Mouse (Mus musculus) liver, embryonic 11.5 days (tissue): ENCODE measurements around the gene Gpatch2. TPM values are rescaled to one million over a fixed set of nuclear protein-coding genes. Genes with fewer than 3 reads are reported as not detected.

Experiments used
- ATAC-seq: fragments of 200-750 bp; cut with Nextera tagmentation; replicated peaks from 2 replicates; pipeline ENCODE4 v1.8.0; 2017; ENCODE audit warnings: moderate number of reproducible peaks, mild to moderate bottlenecking, moderate TSS enrichment, moderate library complexity; ENCODE audit not compliant: low FRiP score
- DNase-seq: peaks from one replicate; pipeline ENCODE4 v3.0.0-alpha.2; 2017; ENCODE audit warnings: low spot score
- H3K27ac ChIP-seq: fragments of 300-500 bp; sonication (generic); 2 replicates; pipeline ENCODE4 v1.5.1; 2014; ENCODE audit warnings: mild to moderate bottlenecking, low read depth, low read length, control low read depth
- H3K27me3 ChIP-seq: fragments of 300-500 bp; sonication (generic); replicated peaks from 2 replicates; pipeline ENCODE4 v1.6.1; 2014; ENCODE audit warnings: low read length, mixed read lengths; ENCODE audit not compliant: control insufficient read depth, insufficient read depth
- H3K36me3 ChIP-seq: fragments of 300-500 bp; sonication (generic); 2 replicates; pipeline ENCODE4 v1.6.1; 2014; ENCODE audit warnings: mild to moderate bottlenecking, low read length, moderate library complexity, mixed read lengths; ENCODE audit not compliant: control insufficient read depth, insufficient read depth
- H3K4me1 ChIP-seq: fragments of 300-500 bp; sonication (generic); replicated peaks from 2 replicates; pipeline ENCODE4 v1.6.1; 2014; ENCODE audit warnings: low read length, mixed read lengths; ENCODE audit not compliant: control insufficient read depth, insufficient read depth
- H3K4me2 ChIP-seq: fragments of 300-500 bp; sonication (generic); 2 replicates; pipeline ENCODE4 v1.6.1; 2014; ENCODE audit warnings: mild to moderate bottlenecking, control low read depth, moderate library complexity
- H3K4me3 ChIP-seq: fragments of 300-500 bp; sonication (generic); 2 replicates; pipeline ENCODE4 v1.5.1; 2014; ENCODE audit warnings: low read depth, low read length, control low read depth
- H3K9ac ChIP-seq: fragments of 300-500 bp; sonication (generic); 2 replicates; pipeline ENCODE4 v1.6.1; 2014; ENCODE audit warnings: low read depth, low read length, control low read depth
- H3K9me3 ChIP-seq: fragments of 300-500 bp; sonication (generic); 2 replicates; pipeline ENCODE4 v1.6.1; 2016; ENCODE audit warnings: low read length, inconsistent platforms, mixed read lengths; ENCODE audit not compliant: control insufficient read depth
- WGBS: fragments of 180-500 bp; shearing (Covaris S2); extraction: QIAGEN DNeasy Blood & Tissue Kit; methylation state at CpG from one replicate; pipeline ENCODE4 v1.1.7; 2014; 5-methylcytosine and 5-hydroxymethylcytosine counted together
- polyA plus RNA-seq: library from polyadenylated mRNA; unstranded; fragments of >200 nt; fragmentation: Nextera tagmentation; extraction: Ambion mirVana; gene quantifications from 2 replicates; pipeline ENCODE4 v1.2.1, GENCODE M21; 2014

Gene Gpatch2
- polyA plus RNA-seq, 1 experiment from 2014 or later, result 15.2 TPM

DNA sequence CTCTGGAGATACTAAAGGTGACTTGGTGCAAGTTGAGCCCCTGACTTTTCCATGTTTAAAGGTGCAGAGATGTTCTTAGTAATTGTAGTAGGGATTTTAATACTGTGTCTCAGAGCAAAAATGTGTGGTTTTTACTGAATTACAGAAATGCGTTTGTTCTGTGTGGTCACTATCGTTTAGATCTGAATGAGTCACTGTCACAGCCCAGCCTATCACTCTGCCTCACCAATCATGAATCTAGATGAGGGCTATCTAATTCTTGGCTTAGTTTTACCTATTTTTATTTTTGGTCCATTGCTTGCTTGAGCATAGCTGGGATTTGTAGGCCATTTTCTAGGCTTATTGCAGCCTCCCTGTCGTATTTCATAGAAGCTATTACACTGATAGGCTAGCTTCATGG lies 19.9 kb downstream of the Gpatch2 start:
- Histone ChIP-seq H3K9ac (no peak overlapping the region), H3K27ac (no peak overlapping the region), H3K4me1 (no peaks in the 10 kb centered on the region), H3K27me3 (no peaks in the 10 kb centered on the region), H3K4me2 (no peak overlapping the region), H3K36me3 (peaks cover 8% of the 10 kb centered on the region; the same call in 1 of the 2 replicates), H3K4me3 (no peak overlapping the region), H3K9me3 (no peaks in the 10 kb centered on the region)
- ATAC-seq (no peak), DNase-seq (no peak)
- WGBS, result 90% methylated on average over 3 of the region's 3 CpGs

DNA sequence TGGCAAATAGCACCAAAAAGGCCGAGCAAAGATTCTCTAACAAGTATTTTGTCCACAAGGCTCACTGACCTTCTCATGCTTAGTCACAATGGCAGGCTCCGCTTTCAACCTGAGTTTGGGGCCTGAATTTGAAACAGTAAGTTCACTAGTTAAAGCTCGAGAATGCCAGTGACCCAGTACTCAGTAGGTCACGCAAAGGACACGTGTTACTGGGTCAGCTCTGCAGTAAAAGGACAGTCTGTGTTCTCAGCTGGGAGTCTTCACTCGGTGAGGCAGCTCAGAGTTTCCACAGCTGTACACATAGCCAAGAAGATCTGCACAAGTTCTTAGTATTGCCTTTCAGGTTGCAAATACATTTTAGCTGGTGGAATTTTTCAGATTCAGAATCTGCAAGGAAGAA lies 21.0 kb downstream of the Gpatch2 start:
- no peaks in the 10 kb centered on the region for H3K27me3 ChIP-seq
- no peaks in the 10 kb centered on the region for H3K9me3 ChIP-seq
- no peak overlapping the region for H3K27ac ChIP-seq
- DNase-seq, result no peak
- H3K4me1 ChIP-seq, result no peaks in the 10 kb centered on the region
- no peak overlapping the region for H3K9ac ChIP-seq
- H3K4me3 ChIP-seq, result no peak overlapping the region
- H3K36me3 ChIP-seq, result peaks cover 8% of the 10 kb centered on the region; the same call in 1 of the 2 replicates
- WGBS, result 82% methylated on average over 6 of the region's 6 CpGs
- H3K4me2 ChIP-seq, result no peak overlapping the region
- ATAC-seq, result no peak

DNA sequence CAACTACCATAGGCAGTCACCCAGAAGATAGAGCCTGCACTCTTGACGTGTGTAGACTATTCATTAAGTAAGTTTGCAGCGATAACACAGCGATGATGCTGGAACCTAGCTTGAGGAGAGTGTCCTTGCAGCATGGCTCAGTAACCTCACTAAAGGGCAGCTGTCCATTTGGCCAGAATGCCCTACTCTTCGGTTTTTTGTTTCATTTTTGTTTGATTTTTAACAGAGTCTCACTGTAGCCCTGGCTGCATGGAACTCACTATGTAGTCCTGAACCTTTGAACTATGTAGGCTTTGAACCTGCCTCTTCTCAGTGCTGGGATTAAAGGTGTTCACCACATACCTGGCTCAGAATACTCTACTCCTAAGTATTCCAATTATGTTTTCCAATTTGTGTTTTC lies 22.8 kb downstream of the Gpatch2 start:
- DNase-seq (no peak), ATAC-seq (no peak)
- H3K9me3 ChIP-seq, result no peaks in the 10 kb centered on the region
- H3K36me3 ChIP-seq, result peaks cover 6% of the 10 kb centered on the region; the same call in 1 of the 2 replicates
- no peak overlapping the region for H3K27ac ChIP-seq
- WGBS, result 90% methylated on average over 4 of the region's 4 CpGs
- H3K4me3 ChIP-seq, result no peak overlapping the region
- H3K4me1 ChIP-seq, result no peaks in the 10 kb centered on the region
- H3K27me3 ChIP-seq, result no peaks in the 10 kb centered on the region
- no peak overlapping the region for H3K4me2 ChIP-seq
- H3K9ac ChIP-seq, result no peak overlapping the region

DNA sequence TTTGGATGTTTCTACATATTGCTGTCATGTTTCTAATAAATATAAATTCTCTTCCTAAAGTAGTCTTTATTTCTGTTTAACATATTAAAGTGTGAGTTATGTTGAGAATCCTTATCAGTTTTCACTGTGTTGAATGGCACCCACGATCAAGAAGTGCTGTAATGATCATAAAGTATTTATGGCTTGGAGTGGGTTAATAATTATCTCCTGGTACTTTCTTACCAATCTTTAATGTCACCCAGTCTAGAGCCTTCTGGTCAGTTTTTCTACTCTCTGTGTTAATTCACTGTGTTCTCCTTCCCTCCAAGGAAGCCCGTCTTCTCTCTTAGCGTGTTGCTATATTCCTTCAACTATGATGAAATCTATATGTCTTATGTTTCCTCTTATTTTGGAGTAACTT lies 25.0 kb downstream of the Gpatch2 start:
- 0 out of 2 replicates have a peak, but pooled peaks cover 2% of the 10 kb centered on the region for H3K36me3 ChIP-seq
- H3K9me3 ChIP-seq, result no peaks in the 10 kb centered on the region
- no peak overlapping the region for H3K4me2 ChIP-seq
- H3K4me1 ChIP-seq, result no peaks in the 10 kb centered on the region
- H3K4me3 ChIP-seq, result no peak overlapping the region
- ATAC-seq, result no peak
- no peak overlapping the region for H3K9ac ChIP-seq
- DNase-seq, result no peak
- no peak overlapping the region for H3K27ac ChIP-seq
- 87% methylated on average over 3 of the region's 3 CpGs for WGBS
- no peaks in the 10 kb centered on the region for H3K27me3 ChIP-seq

DNA sequence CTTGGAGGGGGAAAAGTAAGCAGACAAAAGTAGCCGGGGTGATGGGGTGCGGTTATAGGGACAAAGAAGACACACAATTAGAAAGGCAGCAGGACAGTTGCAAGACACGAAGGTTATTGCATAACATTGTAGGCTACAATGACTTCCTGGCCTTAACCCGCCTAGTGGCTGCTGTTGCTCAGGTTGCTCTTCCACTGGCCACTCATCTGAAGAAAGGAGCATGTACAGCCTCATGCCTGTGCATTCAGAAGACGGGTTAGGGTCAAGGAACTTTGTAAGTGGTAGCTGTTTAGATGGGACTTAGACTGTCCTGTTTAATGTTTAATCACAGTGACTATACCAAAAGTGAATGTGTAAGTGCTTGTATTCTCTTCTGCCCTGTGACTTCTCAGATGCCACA lies 26.0 kb downstream of the Gpatch2 start:
- 89% methylated on average over 5 of the region's 5 CpGs for WGBS
- no peak overlapping the region for H3K9ac ChIP-seq
- H3K27me3 ChIP-seq, result no peaks in the 10 kb centered on the region
- 0 out of 2 replicates have a peak, but pooled peaks cover 2% of the 10 kb centered on the region for H3K36me3 ChIP-seq
- no peak overlapping the region for H3K4me2 ChIP-seq
- no peak overlapping the region for H3K27ac ChIP-seq
- no peaks in the 10 kb centered on the region for H3K9me3 ChIP-seq
- DNase-seq, result no peak
- no peak for ATAC-seq
- no peaks in the 10 kb centered on the region for H3K4me1 ChIP-seq
- H3K4me3 ChIP-seq, result no peak overlapping the region

DNA sequence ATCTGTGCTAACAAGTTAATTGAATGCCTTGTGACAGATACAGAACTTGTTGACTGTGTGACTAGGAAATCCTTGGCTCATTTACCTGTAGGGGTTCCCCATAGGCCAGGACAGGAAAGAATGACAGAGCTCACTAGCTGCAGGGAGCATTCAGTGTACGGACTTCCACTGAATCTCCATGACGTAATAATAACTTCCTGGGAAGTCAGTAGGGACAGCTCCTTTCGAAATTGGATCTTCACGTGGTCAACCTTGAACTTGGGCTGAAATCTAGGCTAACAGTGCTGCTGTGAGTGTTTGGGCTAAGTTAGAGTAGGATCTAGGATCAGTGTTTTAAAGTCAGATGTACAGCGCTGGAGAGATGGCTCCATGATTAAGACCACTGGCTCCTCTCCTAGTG lies 29.4 kb downstream of the Gpatch2 start:
- H3K9ac ChIP-seq, result no peak overlapping the region
- H3K36me3 ChIP-seq, result no peaks in the 10 kb centered on the region
- WGBS, result 80% methylated on average over 5 of the region's 5 CpGs
- H3K4me2 ChIP-seq, result no peak overlapping the region
- ATAC-seq (no peak), DNase-seq (no peak)
- no peaks in the 10 kb centered on the region for H3K4me1 ChIP-seq
- H3K27me3 ChIP-seq, result no peaks in the 10 kb centered on the region
- H3K27ac ChIP-seq, result no peak overlapping the region
- H3K9me3 ChIP-seq, result no peaks in the 10 kb centered on the region
- H3K4me3 ChIP-seq, result no peak overlapping the region

DNA sequence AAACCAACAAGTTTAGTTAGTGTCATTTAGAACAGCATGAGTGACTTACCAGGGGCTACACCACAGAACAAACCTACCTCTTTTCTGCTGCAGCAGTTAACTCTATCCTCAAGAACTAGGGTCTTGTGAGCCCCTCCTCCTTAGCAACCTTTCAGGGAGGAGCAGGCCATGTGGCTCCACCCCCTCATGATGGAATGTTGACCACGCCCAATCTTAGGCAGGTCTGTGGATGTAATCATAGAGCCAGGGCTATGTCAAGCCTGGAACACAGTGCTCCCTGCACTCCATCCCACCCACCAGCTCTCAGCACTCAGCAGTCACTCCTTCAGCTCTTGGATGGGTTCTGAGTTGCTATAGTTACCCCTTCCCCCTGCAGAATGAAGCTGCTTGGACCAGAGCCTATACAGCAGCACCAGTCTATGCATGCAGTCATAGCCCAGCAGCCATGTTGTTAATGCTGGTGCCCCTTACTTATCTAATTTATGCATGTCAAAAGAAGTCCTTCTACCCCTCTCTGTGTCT lies 35.5 kb downstream of the Gpatch2 start:
- no peaks in the 10 kb centered on the region for H3K4me1 ChIP-seq
- no peaks in the 10 kb centered on the region for H3K27me3 ChIP-seq
- ATAC-seq (peak; percentile 23; the same call in 1 of the 2 replicates), DNase-seq (no peak)
- H3K4me2 ChIP-seq, result no peak overlapping the region
- WGBS, result 76% methylated on average over 1 of the region's 1 CpGs
- no peaks in the 10 kb centered on the region for H3K36me3 ChIP-seq
- no peak overlapping the region for H3K27ac ChIP-seq
- no peaks in the 10 kb centered on the region for H3K9me3 ChIP-seq
- no peak overlapping the region for H3K4me3 ChIP-seq
- no peak overlapping the region for H3K9ac ChIP-seq

DNA sequence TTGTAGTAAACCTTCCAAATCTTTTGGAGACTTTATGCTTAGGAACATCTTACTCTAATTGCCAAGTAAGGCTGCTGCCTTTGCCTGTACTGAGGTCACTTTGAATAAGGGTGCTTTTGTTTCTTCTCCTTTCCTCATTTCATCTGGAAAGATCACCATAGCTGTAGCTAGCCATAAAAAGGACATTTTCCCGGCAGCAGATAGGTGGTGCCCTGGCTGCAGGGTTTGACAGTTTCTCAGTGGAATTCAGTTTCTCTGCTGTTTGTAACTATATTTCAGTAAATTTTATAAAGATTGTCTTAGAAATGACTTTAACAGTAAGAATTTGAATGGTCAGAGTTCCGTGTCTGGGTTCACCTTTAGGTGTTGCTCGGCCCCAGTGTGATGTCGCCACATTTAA lies 43.4 kb downstream of the Gpatch2 start:
- Histone ChIP-seq H3K27ac (no peak overlapping the region), H3K4me2 (no peak overlapping the region), H3K27me3 (no peaks in the 10 kb centered on the region), H3K4me3 (no peak overlapping the region), H3K4me1 (no peaks in the 10 kb centered on the region), H3K9me3 (no peaks in the 10 kb centered on the region), H3K36me3 (no peaks in the 10 kb centered on the region), H3K9ac (no peak overlapping the region)
- WGBS, result 89% methylated on average over 4 of the region's 4 CpGs
- no peak for ATAC-seq
- DNase-seq, result no peak

DNA sequence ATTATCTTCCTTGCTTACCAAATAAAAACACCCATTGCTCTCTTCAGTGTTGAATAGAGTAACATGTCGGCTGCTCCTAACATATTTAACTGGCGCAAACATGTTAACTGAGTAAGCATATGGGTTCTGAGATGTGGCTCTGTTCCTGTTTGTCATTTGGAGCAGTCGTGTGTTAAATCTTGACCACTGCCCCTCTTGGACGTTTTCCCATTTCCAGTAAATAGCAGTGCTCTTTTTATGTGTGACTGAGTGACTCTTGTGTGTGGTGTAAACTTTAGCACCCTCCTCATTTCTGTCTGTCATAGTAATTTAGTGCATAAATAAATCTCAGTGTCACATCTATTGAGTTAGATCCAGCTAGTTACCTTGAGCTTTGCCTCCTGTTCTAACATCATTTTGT lies 52.3 kb downstream of the Gpatch2 start:
- Histone ChIP-seq H3K27me3 (no peaks in the 10 kb centered on the region), H3K9ac (no peak overlapping the region), H3K27ac (no peak overlapping the region), H3K4me2 (no peak overlapping the region), H3K4me1 (no peaks in the 10 kb centered on the region), H3K9me3 (no peaks in the 10 kb centered on the region), H3K4me3 (no peak overlapping the region), H3K36me3 (no peaks in the 10 kb centered on the region)
- ATAC-seq (no peak), DNase-seq (no peak)
- WGBS, result 77% methylated on average over 4 of the region's 4 CpGs
